Mouse (Mus musculus): Measurements from ENCODE around the gene Cnpy3. TPM values are rescaled to one million over a fixed set of nuclear protein-coding genes. Genes with fewer than 3 reads are reported as not detected.
A peak's percentile ranks its signal among the peaks of the same experiment; 100 is the strongest.
"Not testable (repeated sequence)": the region's sequence is repeated elsewhere in the genome, so short reads cannot be mapped to it uniquely, and the experiment has no call there.

The Cnpy3 gene
- polyA plus RNA-seq, 2 experiments = 67.3 to 69.3 TPM

- Histone ChIP-seq H3K36me3 (ENCODE audit: control insufficient read depth, insufficient read depth, low read length) (peaks cover 10% of the 10 kb centered on the region), H3K27ac (replicated peaks; ENCODE audit: low read depth, low read length) (no peak overlapping the region), H3K27me3 (ENCODE audit: control insufficient read depth, insufficient read depth, low read length) (no peaks in the 10 kb centered on the region), H3K4me3 (replicated peaks; ENCODE audit: low read length) (no peak overlapping the region), H3K4me2 (replicated peaks; ENCODE audit: low read depth, low read length, severe bottlenecking) (no peak overlapping the region), H3K4me1 (ENCODE audit: control insufficient read depth, insufficient read depth, low read length) (no peaks in the 10 kb centered on the region), H3K9ac (ENCODE audit: low read depth, low read length, severe bottlenecking) (no peak overlapping the region), H3K9me3 (ENCODE audit: control insufficient read depth, low read length) (no peaks in the 10 kb centered on the region)
- 75% methylated on average over 2 of the region's 2 CpGs for WGBS
- DNase-seq (ENCODE audit: low spot score) = no peak
- no peak for ATAC-seq (ENCODE audit: low FRiP score, low read depth)
- no peak for TF ChIP-seq POLR2A (IDR thresholded peaks at IDR 0.05; ENCODE audit: borderline replicate concordance, extremely low read depth, insufficient read depth, insufficient read length)
Observed at GRCm38 (mm10) chr17:46792963-46793362, 40.9 kb upstream of the Cnpy3 start.

DNA sequence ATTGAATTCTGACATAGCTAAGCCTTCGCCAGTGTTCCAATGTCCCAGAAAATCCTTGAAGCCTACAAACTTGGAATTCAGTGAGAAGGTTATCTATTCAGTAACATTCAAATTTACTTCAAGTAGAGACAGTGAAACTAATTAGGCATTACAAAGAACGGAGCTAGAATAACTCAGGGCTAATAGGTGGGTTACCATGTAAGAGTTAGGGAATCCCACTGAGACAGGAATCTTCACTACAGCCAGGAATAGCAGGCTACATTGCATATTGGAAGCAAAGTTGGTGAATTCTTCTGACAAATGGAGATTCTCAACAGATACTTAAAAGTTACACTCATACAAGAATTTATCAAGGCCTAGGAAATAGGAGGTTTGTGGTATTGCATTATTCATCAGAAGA is 36.0 kb upstream of the Cnpy3 start:
- ATAC-seq (ENCODE audit: low FRiP score, low read depth) = not testable (repeated sequence)

DNA sequence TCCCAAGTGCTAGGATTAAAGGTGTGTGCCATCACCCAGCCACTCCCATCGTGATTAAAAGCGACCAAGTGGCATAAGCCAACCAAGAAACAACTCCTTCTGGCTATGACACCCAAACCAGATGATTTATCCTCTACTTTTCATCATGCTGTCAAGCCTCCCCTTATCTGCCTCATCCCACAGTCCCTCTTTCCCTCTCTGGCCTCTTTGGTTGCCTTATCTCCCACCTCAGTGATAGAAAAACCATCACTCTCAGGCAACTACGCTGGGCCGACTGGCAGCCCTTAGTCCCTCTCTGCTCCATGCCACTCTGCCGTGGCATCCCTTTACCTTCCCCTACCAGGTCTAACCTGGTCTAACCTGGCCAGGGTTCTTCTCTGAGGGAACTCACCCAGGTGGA is 34.9 kb upstream of the Cnpy3 start:
- H3K27me3 ChIP-seq (ENCODE audit: control insufficient read depth, insufficient read depth, low read length) = no peaks in the 10 kb centered on the region
- no peaks in the 10 kb centered on the region for H3K36me3 ChIP-seq (ENCODE audit: control insufficient read depth, insufficient read depth, low read length)
- no peak overlapping the region for H3K27ac ChIP-seq (replicated peaks; ENCODE audit: low read depth, low read length)
- no peak for TF ChIP-seq POLR2A (IDR thresholded peaks at IDR 0.05; ENCODE audit: borderline replicate concordance, extremely low read depth, insufficient read depth, insufficient read length)
- no peak for DNase-seq (ENCODE audit: low spot score)
- no peak overlapping the region for H3K4me3 ChIP-seq (replicated peaks; ENCODE audit: low read length)
- H3K4me2 ChIP-seq (replicated peaks; ENCODE audit: low read depth, low read length, severe bottlenecking) = no peak overlapping the region
- no peaks in the 10 kb centered on the region for H3K4me1 ChIP-seq (ENCODE audit: control insufficient read depth, insufficient read depth, low read length)
- no peak for ATAC-seq (ENCODE audit: low FRiP score, low read depth)
- no peak overlapping the region for H3K9ac ChIP-seq (ENCODE audit: low read depth, low read length, severe bottlenecking)
- WGBS = 88% methylated on average over 5 of the region's 5 CpGs
- H3K9me3 ChIP-seq (ENCODE audit: control insufficient read depth, low read length) = no peaks in the 10 kb centered on the region

More for the DNA sequence above, 36.0 kb upstream of the Cnpy3 start:
- not testable (repeated sequence) for DNase-seq (ENCODE audit: low spot score); H3K4me3 ChIP-seq (replicated peaks; ENCODE audit: low read length); H3K4me1 ChIP-seq (ENCODE audit: control insufficient read depth, insufficient read depth, low read length); H3K27me3 ChIP-seq (ENCODE audit: control insufficient read depth, insufficient read depth, low read length); H3K27ac ChIP-seq (replicated peaks; ENCODE audit: low read depth, low read length); H3K9ac ChIP-seq (ENCODE audit: low read depth, low read length, severe bottlenecking); H3K36me3 ChIP-seq (ENCODE audit: control insufficient read depth, insufficient read depth, low read length); H3K9me3 ChIP-seq (ENCODE audit: control insufficient read depth, low read length); H3K4me2 ChIP-seq (replicated peaks; ENCODE audit: low read depth, low read length, severe bottlenecking)
- WGBS = 61% methylated on average over 2 of the region's 2 CpGs

DNA sequence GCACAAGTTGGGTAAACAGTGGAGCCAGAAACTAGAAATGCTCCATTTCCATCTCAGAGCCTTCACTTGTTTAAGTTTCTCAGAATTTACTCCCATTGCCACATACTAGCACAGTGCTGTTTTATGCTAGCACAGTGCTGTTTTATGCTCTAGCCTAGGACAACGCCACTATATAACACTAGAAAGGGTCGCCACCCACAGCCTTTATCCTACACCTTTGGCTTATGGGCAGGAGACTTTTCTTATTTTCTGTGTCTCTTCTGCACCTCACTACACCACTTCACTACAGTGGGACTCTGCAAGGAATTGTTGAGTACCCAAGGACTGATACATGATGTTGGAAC is 31.2 kb upstream of the Cnpy3 start:
- DNase-seq (ENCODE audit: low spot score) (no peak), ATAC-seq (ENCODE audit: low FRiP score, low read depth) (no peak)
- Histone ChIP-seq H3K27me3 (ENCODE audit: control insufficient read depth, insufficient read depth, low read length) (no peaks in the 10 kb centered on the region), H3K4me3 (replicated peaks; ENCODE audit: low read length) (peak overlapping the region; percentile 71), H3K36me3 (ENCODE audit: control insufficient read depth, insufficient read depth, low read length) (peaks cover 26% of the 10 kb centered on the region), H3K9me3 (ENCODE audit: control insufficient read depth, low read length) (no peaks in the 10 kb centered on the region), H3K4me1 (ENCODE audit: control insufficient read depth, insufficient read depth, low read length) (peaks cover 5% of the 10 kb centered on the region; the same call in 1 of the 2 replicates), H3K4me2 (replicated peaks; ENCODE audit: low read depth, low read length, severe bottlenecking) (peak overlapping the region; percentile 56), H3K27ac (replicated peaks; ENCODE audit: low read depth, low read length) (no peak overlapping the region), H3K9ac (ENCODE audit: low read depth, low read length, severe bottlenecking) (no peak overlapping the region)
- 89% methylated on average over 2 of the region's 2 CpGs for WGBS
- TF ChIP-seq POLR2A (IDR thresholded peaks at IDR 0.05; ENCODE audit: borderline replicate concordance, extremely low read depth, insufficient read depth, insufficient read length) = no peak

DNA sequence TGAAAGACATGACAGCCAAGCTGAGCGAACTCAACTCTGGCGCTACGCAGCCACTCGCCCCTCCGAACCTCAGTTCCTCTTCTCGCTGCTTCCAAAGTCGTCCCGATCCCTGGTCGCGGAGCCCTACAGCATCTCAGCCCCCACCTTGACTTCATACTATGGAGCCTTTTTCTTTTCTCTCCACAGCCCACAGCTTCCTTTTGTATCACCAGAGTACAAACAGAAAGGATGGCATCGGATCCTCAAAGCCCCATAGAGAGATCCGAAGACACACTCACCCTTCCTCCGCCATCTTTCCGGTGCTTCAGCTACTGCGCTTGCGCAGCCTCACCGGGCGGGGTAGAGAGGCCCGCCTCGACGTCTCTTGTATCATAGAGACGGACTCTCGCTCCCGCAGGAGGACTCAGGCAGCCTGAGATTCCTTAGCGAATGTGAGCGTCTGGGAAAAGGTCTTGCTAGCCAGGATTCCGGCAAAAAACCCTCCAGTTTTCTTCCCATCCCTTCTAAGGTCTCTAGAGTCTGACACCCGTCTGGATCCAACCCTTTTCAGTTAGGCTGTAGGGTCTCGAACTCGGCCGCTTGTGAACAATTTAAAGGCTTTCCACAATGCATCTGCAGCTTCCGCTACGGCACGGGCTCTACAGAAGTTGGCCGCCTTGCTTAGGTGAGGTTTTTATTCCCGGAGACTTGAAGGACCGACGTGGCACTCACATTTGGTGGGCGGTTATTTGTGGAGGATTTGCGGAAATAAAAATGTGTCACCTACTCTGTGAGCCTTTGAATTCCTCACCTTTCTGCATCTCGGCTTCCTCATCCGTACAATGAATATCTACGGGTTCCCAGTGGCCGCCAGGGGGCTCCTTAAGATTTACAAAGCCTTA is 30.6 kb upstream of the Cnpy3 start, which contains the start of gene Rpl7l1:
Gene Rpl7l1 (minus strand): TSS at position 332 of the 881 bp plus-strand sequence.
- Histone ChIP-seq H3K4me1 (ENCODE audit: control insufficient read depth, insufficient read depth, low read length) (peaks cover 5% of the 10 kb centered on the region; the same call in 1 of the 2 replicates), H3K4me2 (replicated peaks; ENCODE audit: low read depth, low read length, severe bottlenecking) (peak within 1 kb of the TSS; percentile 56), H3K36me3 (ENCODE audit: control insufficient read depth, insufficient read depth, low read length) (peaks cover 32% of the 10 kb centered on the region), H3K4me3 (replicated peaks; ENCODE audit: low read length) (peak within 1 kb of the TSS; percentile 71), H3K9me3 (ENCODE audit: control insufficient read depth, low read length) (no peaks in the 10 kb centered on the region), H3K9ac (ENCODE audit: low read depth, low read length, severe bottlenecking) (peak within 1 kb of the TSS; percentile 74), H3K27ac (replicated peaks; ENCODE audit: low read depth, low read length) (peak within 1 kb of the TSS; percentile 92), H3K27me3 (ENCODE audit: control insufficient read depth, insufficient read depth, low read length) (no peaks in the 10 kb centered on the region)
- ATAC-seq (ENCODE audit: low FRiP score, low read depth) (peak; percentile 95), DNase-seq (ENCODE audit: low spot score) (peak; percentile 97)
- WGBS = 1% methylated on average over 44 of the region's 44 CpGs
- TF ChIP-seq POLR2A (IDR thresholded peaks at IDR 0.05; ENCODE audit: borderline replicate concordance, extremely low read depth, insufficient read depth, insufficient read length) = peak; percentile 91; the same call in 1 of the 2 replicates

Data from limb, embryonic 14.5 days (tissue).